Mouse (Mus musculus) heart, adult 2 months (tissue): ENCODE data around the gene Xylt2. TPM values are rescaled to one million over a fixed set of nuclear protein-coding genes. Genes with fewer than 3 reads are reported as not detected.

Experiments used
- DNase-seq, 2 experiments: peaks; one replicate each; pipeline ENCODE4 v3.0.0; 2021
- H3K27ac ChIP-seq: fragments of 200-600 bp; 2 replicates; pipeline ENCODE4 v1.8.1; 2022
- H3K27me3 ChIP-seq: fragments of 200-500 bp; 2 replicates; pipeline ENCODE4 v1.6.1; 2012; ENCODE audit warnings: mild to moderate bottlenecking, low read length, inconsistent platforms, mixed read lengths; ENCODE audit not compliant: control insufficient read depth, insufficient read depth
- H3K36me3 ChIP-seq: fragments of 200-500 bp; 2 replicates; pipeline ENCODE4 v1.6.1; 2012; ENCODE audit warnings: low read length, inconsistent platforms; ENCODE audit not compliant: control insufficient read depth, insufficient read depth
- H3K4me1 ChIP-seq: fragments of 200-500 bp; 2 replicates; pipeline ENCODE4 v1.6.1; 2011; ENCODE audit warnings: low read length; ENCODE audit not compliant: control insufficient read depth, insufficient read depth
- H3K4me3 ChIP-seq: fragments of 200-600 bp; 2 replicates; pipeline ENCODE4 v1.8.1; 2022
- H3K79me2 ChIP-seq: fragments of 200-500 bp; replicated peaks from 2 replicates; pipeline ENCODE4 v1.6.1; 2012; ENCODE audit warnings: mild to moderate bottlenecking, inconsistent platforms, low read length, moderate library complexity, mixed read lengths; ENCODE audit not compliant: control insufficient read depth, insufficient read depth
- H3K9ac ChIP-seq: fragments of 200-500 bp; 2 replicates; pipeline ENCODE4 v1.6.1; 2012; ENCODE audit warnings: low read depth, mild to moderate bottlenecking, control low read depth, inconsistent platforms, low read length, mixed read lengths
- CTCF ChIP-seq: fragments of 200-600 bp; IDR thresholded peaks from 2 replicates; pipeline ENCODE4 v1.8.1; 2022; ENCODE audit warnings: antibody characterized with exemption, mild to moderate bottlenecking, moderate library complexity
- EP300 ChIP-seq: fragments of 200-500 bp; IDR thresholded peaks from 2 replicates; pipeline ENCODE4 v1.6.1; 2011; ENCODE audit warnings: low read depth, low read length, control low read depth; ENCODE audit not compliant: insufficient read depth
- POLR2A ChIP-seq: fragments of 200-500 bp; IDR thresholded peaks from 2 replicates; pipeline ENCODE4 v1.6.1; 2011; ENCODE audit warnings: mild to moderate bottlenecking, low read depth, low read length, control low read depth; ENCODE audit not compliant: insufficient read depth
- WGBS: fragments of 180-500 bp; shearing (Covaris S2); methylation state at CpG from one replicate; pipeline ENCODE4 v1.1.7; 2018; 5-methylcytosine and 5-hydroxymethylcytosine counted together
- intact Hi-C: fragments of 180-260 bp; cut with DNase I; formaldehyde crosslinking; loops from one replicate; pipeline ENCODE4 v1.15.1; 2025
- long read RNA-seq: library from polyadenylated mRNA; stranded (forward); transcript quantifications from one replicate; pipeline ENCODE4 v2.0.0, GENCODE M21; 2021
- polyA plus RNA-seq: library from polyadenylated mRNA; depleted of rRNA; stranded (reverse); fragments of >200 nt; gene quantifications from 2 replicates; pipeline ENCODE4 v1.2.3, GENCODE M21; 2012; rRNA removed
- total RNA-seq, 2 experiments: library from RNA; stranded (reverse); gene quantifications; 2 replicates each; pipeline ENCODE4 v1.2.3; 2021

The Xylt2 gene
- total RNA-seq (1 to 10 TPM; 7.2 to 7.9 TPM), polyA plus RNA-seq (11.6 and 12.1 TPM in 2 replicates)
- long read RNA-seq, transcript Xylt2-201 (11 exons, 3,442 nt): major isoform, 8 of 11 reads
- long read RNA-seq, partial matches to known transcripts: 1 of 11 reads
- long read RNA-seq, other reads (novel, unspliced or antisense): 1 of 11 reads

DNA sequence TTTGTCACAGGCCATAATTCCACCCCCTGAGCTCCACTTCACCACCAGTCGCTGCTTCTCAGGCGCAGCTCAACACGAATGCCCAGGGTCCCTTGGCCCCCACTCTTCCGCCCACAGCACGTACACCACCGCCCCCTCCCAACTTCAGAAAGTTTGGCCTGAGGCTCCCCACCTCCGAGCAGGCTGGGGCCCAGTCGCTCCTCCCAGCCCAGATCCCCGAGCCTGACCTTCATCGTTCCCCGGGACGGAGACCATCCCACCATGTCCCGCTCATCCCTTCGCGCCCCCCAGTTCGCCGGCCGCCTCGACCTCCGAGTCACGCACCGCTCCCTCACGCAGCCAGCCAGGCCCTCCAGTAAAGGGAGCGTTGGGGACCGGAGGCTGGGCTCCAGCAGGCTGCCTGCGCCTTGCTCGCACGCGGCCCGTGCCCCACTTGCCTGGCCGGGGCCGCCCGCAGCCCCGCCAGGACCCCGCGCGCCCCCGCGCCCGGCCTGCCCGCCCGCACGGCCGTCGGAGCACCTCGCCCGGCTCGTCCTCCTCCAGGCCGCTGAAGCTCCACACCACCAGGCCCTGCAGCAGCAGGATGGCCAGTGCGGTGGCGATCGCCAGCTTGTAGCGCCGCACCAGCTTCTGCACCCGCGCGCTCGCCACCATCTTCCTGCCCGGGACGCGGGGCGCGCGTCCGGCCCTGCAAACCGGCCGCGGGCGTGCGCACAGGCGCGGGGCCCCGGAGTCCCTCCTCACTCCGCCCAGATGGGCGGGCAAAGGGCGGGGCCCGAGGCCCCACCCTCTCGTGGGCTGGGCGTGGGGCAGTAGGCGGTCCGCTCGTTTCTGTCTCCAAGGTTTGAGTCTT is at the start of gene Xylt2:
TSS of gene Xylt2 (minus strand) at position 762 of the 853 bp plus-strand sequence.
- Histone ChIP-seq H3K79me2 (peaks cover 5% of the 10 kb centered on the region; the same call in 1 of the 2 replicates), H3K4me1 (peaks cover 13% of the 10 kb centered on the region), H3K27ac (peak within 1 kb of the TSS; percentile 86), H3K4me3 (peak within 1 kb of the TSS; percentile 77), H3K36me3 (no peaks in the 10 kb centered on the region), H3K27me3 (no peaks in the 10 kb centered on the region), H3K9ac (peak within 1 kb of the TSS; percentile 98)
- TF ChIP-seq EP300 (no peak), POLR2A (peak; percentile 73)
- under 1% methylated on average over 81 of the region's 82 CpGs for WGBS
- peak; percentile 96 to 98 for DNase-seq
- intact Hi-C loops: no loop called here

- 78% methylated on average over 2 of the region's 2 CpGs for WGBS
- intact Hi-C loops: loop anchor here (5.0 kb wide), 2 partner anchors 87 to 172 kb away; partner anchors contain the start of gene Rsad1
- Histone ChIP-seq H3K9ac (no peak overlapping the region), H3K27ac (no peak overlapping the region), H3K36me3 (no peaks in the 10 kb centered on the region), H3K4me3 (no peak overlapping the region), H3K4me1 (no peaks in the 10 kb centered on the region), H3K27me3 (no peaks in the 10 kb centered on the region), H3K79me2 (no peaks in the 10 kb centered on the region)
- DNase-seq: no peak
- TF ChIP-seq CTCF (no peak), POLR2A (no peak), EP300 (no peak)
These were observed 41.9 kb upstream of the Xylt2 start for GRCm38 (mm10) chr11:94719216-94719615.

DNA sequence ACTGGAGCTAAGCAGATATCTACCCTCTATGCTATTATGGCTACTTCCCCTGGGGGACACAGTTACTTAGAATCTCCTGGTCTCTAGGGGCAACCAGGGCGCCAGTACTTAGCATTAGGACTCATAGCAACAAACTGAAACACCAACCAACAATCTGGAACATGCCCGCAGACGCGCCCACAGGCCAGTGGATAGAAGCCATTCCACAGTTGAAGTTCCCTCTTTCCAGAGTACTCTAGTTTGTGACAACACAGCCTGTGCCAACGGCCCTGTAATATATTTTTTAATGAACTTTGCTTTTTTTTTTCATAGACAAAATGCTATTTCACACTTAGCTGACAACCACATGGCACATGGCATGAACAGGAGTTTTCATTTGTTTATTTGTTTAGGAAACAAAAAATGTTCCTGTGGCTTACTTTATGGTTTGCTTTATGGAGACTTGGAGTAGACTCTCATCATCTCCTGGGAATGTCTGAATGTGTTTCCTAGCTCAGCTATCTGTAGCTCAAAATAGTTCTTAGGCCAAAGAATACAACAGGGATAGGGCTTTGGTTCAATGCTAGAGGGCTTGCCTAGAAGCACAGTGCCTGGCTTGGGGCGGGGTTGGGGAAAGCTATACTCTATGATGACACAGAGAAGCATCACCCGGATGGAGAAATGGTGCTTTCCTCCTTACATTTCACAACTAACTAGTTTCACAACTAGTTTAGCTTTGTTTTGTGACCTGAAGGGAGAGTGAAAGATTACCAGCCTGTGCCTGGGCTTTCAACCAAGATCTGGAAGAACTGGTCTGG is 41.0 kb upstream of the Xylt2 start:
- 67% methylated on average over 7 of the region's 7 CpGs for WGBS

DNA sequence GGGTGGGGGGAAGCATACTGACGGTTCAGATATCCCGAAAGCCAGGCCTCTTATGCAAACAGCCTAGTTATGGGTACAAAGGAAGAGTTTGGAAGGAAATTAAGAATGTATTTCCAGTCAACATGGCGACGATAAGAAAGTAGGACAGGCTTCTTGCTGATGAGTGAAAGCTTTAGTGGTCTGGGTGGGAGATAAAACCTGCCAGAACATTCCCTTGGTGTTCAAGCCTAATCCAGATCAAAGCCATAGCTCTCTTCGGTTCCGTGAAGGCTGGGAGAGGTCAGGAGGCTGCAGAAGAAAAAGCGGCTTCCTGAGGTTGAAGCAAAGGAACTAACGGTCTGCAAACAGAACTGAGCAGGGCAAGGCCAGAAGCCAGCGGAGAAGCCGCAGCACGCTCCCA is 39.9 kb upstream of the Xylt2 start:
- Histone ChIP-seq H3K27me3 (0 out of 2 replicates have a peak, but pooled peaks cover 1% of the 10 kb centered on the region), H3K79me2 (no peaks in the 10 kb centered on the region), H3K36me3 (no peaks in the 10 kb centered on the region), H3K9ac (no peak overlapping the region), H3K4me1 (no peaks in the 10 kb centered on the region), H3K27ac (peak overlapping the region; percentile 24; the same call in 1 of the 2 replicates), H3K4me3 (no peak overlapping the region)
- TF ChIP-seq POLR2A (no peak), CTCF (no peak), EP300 (no peak)
- WGBS: 46% methylated on average over 11 of the region's 11 CpGs
- intact Hi-C loops: loop anchor here (5.0 kb wide), 2 partner anchors 85 to 170 kb away; partner anchors contain the start of gene Rsad1
- DNase-seq: no peak

More for the DNA sequence above, 41.0 kb upstream of the Xylt2 start:
- 0 out of 2 replicates have a peak, but pooled peaks cover 1% of the 10 kb centered on the region for H3K27me3 ChIP-seq
- no peaks in the 10 kb centered on the region for H3K4me1 ChIP-seq
- no peak for DNase-seq
- no peak for TF ChIP-seq EP300
- TF ChIP-seq CTCF: no peak
- no peak for TF ChIP-seq POLR2A
- peak overlapping the region; percentile 13; the same call in 1 of the 2 replicates for H3K27ac ChIP-seq
- H3K4me3 ChIP-seq: no peak overlapping the region
- H3K9ac ChIP-seq: no peak overlapping the region
- H3K79me2 ChIP-seq: no peaks in the 10 kb centered on the region
- intact Hi-C loops: loop anchor here (5.0 kb wide), 2 partner anchors 86 to 171 kb away; partner anchors contain the start of gene Rsad1
- H3K36me3 ChIP-seq: no peaks in the 10 kb centered on the region

GRCm38 (mm10) chr11:94716754-94717153 is 39.4 kb upstream of the Xylt2 start:
- no peak overlapping the region for H3K27ac ChIP-seq
- H3K4me1 ChIP-seq: no peaks in the 10 kb centered on the region
- H3K36me3 ChIP-seq: no peaks in the 10 kb centered on the region
- TF ChIP-seq CTCF (peak; percentile 72), POLR2A (no peak), EP300 (0 out of 2 replicates have a peak, but pooled peaks have one; percentile 38)
- intact Hi-C loops: loop anchor here (5.0 kb wide), 2 partner anchors 84 to 169 kb away; partner anchors contain the start of gene Rsad1
- H3K4me3 ChIP-seq: no peak overlapping the region
- 9% methylated on average over 9 of the region's 9 CpGs for WGBS
- DNase-seq: peak; percentile 31 to 44
- no peaks in the 10 kb centered on the region for H3K79me2 ChIP-seq
- H3K9ac ChIP-seq: no peak overlapping the region
- H3K27me3 ChIP-seq: 0 out of 2 replicates have a peak, but pooled peaks cover 1% of the 10 kb centered on the region
